Mouse (Mus musculus): ENCODE data around the gene Xpnpep2. TPM values are rescaled to one million over a fixed set of nuclear protein-coding genes. Genes with fewer than 3 reads are reported as not detected.

Gene Xpnpep2
- total and polyA plus RNA-seq, 3 experiments: 1.5 to 2.1 (median 1.9) TPM

GRCm38 (mm10) chrX:48096580-48096979, 11.9 kb upstream of the Xpnpep2 start:
- intact Hi-C loops (cut with DNase I): no loop called here
- Histone ChIP-seq H3K36me3 (ENCODE audit: control insufficient read depth, insufficient read depth, low read length) (no peaks in the 10 kb centered on the region), H3K27ac (no peak overlapping the region), H3K4me1 (ENCODE audit: control insufficient read depth, insufficient read depth, low read length) (peaks cover 6% of the 10 kb centered on the region), H3K9ac (ENCODE audit: low read depth, low read length) (no peak overlapping the region), H3K4me3 (no peak overlapping the region), H3K27me3 (ENCODE audit: control insufficient read depth, insufficient read depth, low read length) (no peaks in the 10 kb centered on the region), H3K79me2 (replicated peaks; ENCODE audit: control insufficient read depth, insufficient read depth, low read length) (no peaks in the 10 kb centered on the region)
- no peak for DNase-seq
- no peak for TF ChIP-seq POLR2A (IDR thresholded peaks at IDR 0.05; ENCODE audit: insufficient read depth, low read depth, low read length)
- no peak for TF ChIP-seq EP300 (IDR thresholded peaks at IDR 0.05; ENCODE audit: insufficient read depth, low read depth, low read length)
- TF ChIP-seq CTCF (IDR thresholded peaks at IDR 0.05): no peak
- WGBS: 76% methylated on average over 8 of the region's 8 CpGs

- Histone ChIP-seq H3K27me3 (ENCODE audit: control insufficient read depth, insufficient read depth, low read length) (no peaks in the 10 kb centered on the region), H3K9ac (ENCODE audit: low read depth, low read length) (no peak overlapping the region), H3K27ac (no peak overlapping the region), H3K79me2 (replicated peaks; ENCODE audit: control insufficient read depth, insufficient read depth, low read length) (no peaks in the 10 kb centered on the region), H3K4me1 (ENCODE audit: control insufficient read depth, insufficient read depth, low read length) (peaks cover 2% of the 10 kb centered on the region), H3K36me3 (ENCODE audit: control insufficient read depth, insufficient read depth, low read length) (no peaks in the 10 kb centered on the region), H3K4me3 (no peak overlapping the region)
- intact Hi-C loops (cut with DNase I): no loop called here
- TF ChIP-seq POLR2A (IDR thresholded peaks at IDR 0.05; ENCODE audit: insufficient read depth, low read depth, low read length): no peak
- TF ChIP-seq CTCF (IDR thresholded peaks at IDR 0.05): no peak
- no peak for TF ChIP-seq EP300 (IDR thresholded peaks at IDR 0.05; ENCODE audit: insufficient read depth, low read depth, low read length)
- DNase-seq: no peak
- whole genome bisulfite sequencing: 64% methylated on average over 9 of the region's 9 CpGs
Observed at GRCm38 (mm10) chrX:48098470-48099129, 9.9 kb upstream of the Xpnpep2 start.

- Histone ChIP-seq H3K27me3 (ENCODE audit: control insufficient read depth, insufficient read depth, low read length) (no peaks in the 10 kb centered on the region), H3K4me1 (ENCODE audit: control insufficient read depth, insufficient read depth, low read length) (peaks cover 2% of the 10 kb centered on the region; the same call in 1 of the 2 replicates), H3K79me2 (replicated peaks; ENCODE audit: control insufficient read depth, insufficient read depth, low read length) (no peaks in the 10 kb centered on the region), H3K36me3 (ENCODE audit: control insufficient read depth, insufficient read depth, low read length) (no peaks in the 10 kb centered on the region), H3K4me3 (no peak overlapping the region), H3K27ac (no peak overlapping the region), H3K9ac (ENCODE audit: low read depth, low read length) (no peak overlapping the region)
- no peak for TF ChIP-seq POLR2A (IDR thresholded peaks at IDR 0.05; ENCODE audit: insufficient read depth, low read depth, low read length)
- peak; percentile 75 for TF ChIP-seq CTCF (IDR thresholded peaks at IDR 0.05)
- DNase-seq: peak; percentile 21 to 49
- intact Hi-C loops (cut with DNase I): loop anchor here (2.0 kb wide), 2 partner anchors 79 to 107 kb away; no protein-coding TSS in a partner anchor
- WGBS: 10% methylated on average over 1 of the region's 1 CpGs
Observed at GRCm38 (mm10) chrX:48099871-48100270, 8.7 kb upstream of the Xpnpep2 start.

GRCm38 (mm10) chrX:48103256-48103655, 5.3 kb upstream of the Xpnpep2 start:
- no peak for DNase-seq
- H3K27ac ChIP-seq: no peak overlapping the region
- H3K36me3 ChIP-seq (ENCODE audit: control insufficient read depth, insufficient read depth, low read length): no peaks in the 10 kb centered on the region
- no peaks in the 10 kb centered on the region for H3K79me2 ChIP-seq (replicated peaks; ENCODE audit: control insufficient read depth, insufficient read depth, low read length)
- 86% methylated on average over 3 of the region's 3 CpGs for WGBS
- intact Hi-C loops (cut with DNase I): no loop called here
- no peak overlapping the region for H3K4me3 ChIP-seq
- TF ChIP-seq EP300 (IDR thresholded peaks at IDR 0.05; ENCODE audit: insufficient read depth, low read depth, low read length) (no peak), CTCF (IDR thresholded peaks at IDR 0.05) (no peak), POLR2A (IDR thresholded peaks at IDR 0.05; ENCODE audit: insufficient read depth, low read depth, low read length) (no peak)
- peaks cover 10% of the 10 kb centered on the region for H3K4me1 ChIP-seq (ENCODE audit: control insufficient read depth, insufficient read depth, low read length)
- no peaks in the 10 kb centered on the region for H3K27me3 ChIP-seq (ENCODE audit: control insufficient read depth, insufficient read depth, low read length)
- no peak overlapping the region for H3K9ac ChIP-seq (ENCODE audit: low read depth, low read length)

GRCm38 (mm10) chrX:48104736-48105441, 3.6 kb upstream of the Xpnpep2 start:
- Histone ChIP-seq H3K4me1 (ENCODE audit: control insufficient read depth, insufficient read depth, low read length) (peaks cover 8% of the 10 kb centered on the region), H3K79me2 (replicated peaks; ENCODE audit: control insufficient read depth, insufficient read depth, low read length) (no peaks in the 10 kb centered on the region), H3K36me3 (ENCODE audit: control insufficient read depth, insufficient read depth, low read length) (no peaks in the 10 kb centered on the region), H3K9ac (ENCODE audit: low read depth, low read length) (no peak overlapping the region), H3K4me3 (no peak overlapping the region), H3K27me3 (ENCODE audit: control insufficient read depth, insufficient read depth, low read length) (no peaks in the 10 kb centered on the region), H3K27ac (no peak overlapping the region)
- intact Hi-C loops (cut with DNase I): no loop called here
- DNase-seq: no peak
- no peak for TF ChIP-seq EP300 (IDR thresholded peaks at IDR 0.05; ENCODE audit: insufficient read depth, low read depth, low read length)
- 74% methylated on average over 7 of the region's 7 CpGs for WGBS

- H3K4me1 ChIP-seq (ENCODE audit: control insufficient read depth, insufficient read depth, low read length): peaks cover 8% of the 10 kb centered on the region
- DNase-seq: peak; percentile 27 to 30
- TF ChIP-seq EP300 (IDR thresholded peaks at IDR 0.05; ENCODE audit: insufficient read depth, low read depth, low read length) (no peak), CTCF (IDR thresholded peaks at IDR 0.05) (no peak), POLR2A (IDR thresholded peaks at IDR 0.05; ENCODE audit: insufficient read depth, low read depth, low read length) (no peak)
- H3K36me3 ChIP-seq (ENCODE audit: control insufficient read depth, insufficient read depth, low read length): no peaks in the 10 kb centered on the region
- H3K79me2 ChIP-seq (replicated peaks; ENCODE audit: control insufficient read depth, insufficient read depth, low read length): no peaks in the 10 kb centered on the region
- no peak overlapping the region for H3K4me3 ChIP-seq
- no peak overlapping the region for H3K27ac ChIP-seq
- 28% methylated on average over 3 of the region's 3 CpGs for WGBS
- intact Hi-C loops (cut with DNase I): no loop called here
- no peak overlapping the region for H3K9ac ChIP-seq (ENCODE audit: low read depth, low read length)
- H3K27me3 ChIP-seq (ENCODE audit: control insufficient read depth, insufficient read depth, low read length): no peaks in the 10 kb centered on the region
Observed at GRCm38 (mm10) chrX:48106226-48106625, 2.3 kb upstream of the Xpnpep2 start.

Measured in heart, adult 2 months (tissue).